Mouse (Mus musculus) limb, embryonic 15.5 days (tissue): ENCODE measurements at regions not wholly inside any gene's neighbourhood (a gene's known extent, or its start where the extent isn't known, plus 50 kb on each side); places are given as distances from the start of the nearest gene placed in this dataset.

ENCODE experiments used
- ATAC-seq: fragments of 200-750 bp; cut with Nextera tagmentation; 2 replicates; pipeline ENCODE4 v1.8.0; 2017; ENCODE audit warnings: low read depth, moderate TSS enrichment; ENCODE audit not compliant: insufficient number of reproducible peaks, low FRiP score, low TSS enrichment
- H3K27ac ChIP-seq: fragments of 300-500 bp; sonication (generic); 2 replicates; pipeline ENCODE4 v1.5.1; 2015; ENCODE audit warnings: moderate library complexity, mild to moderate bottlenecking, inconsistent platforms
- H3K27me3 ChIP-seq: fragments of 300-500 bp; sonication (generic); 2 replicates; pipeline ENCODE4 v1.6.1; 2015; ENCODE audit warnings: inconsistent platforms
- H3K36me3 ChIP-seq: fragments of 300-500 bp; sonication (generic); 2 replicates; pipeline ENCODE4 v1.6.1; 2015; ENCODE audit warnings: inconsistent platforms
- H3K4me1 ChIP-seq: fragments of 300-500 bp; sonication (generic); 2 replicates; pipeline ENCODE4 v1.6.1; 2015; ENCODE audit warnings: inconsistent platforms
- H3K4me2 ChIP-seq: fragments of 300-500 bp; sonication (generic); 2 replicates; pipeline ENCODE4 v1.6.1; 2015; ENCODE audit warnings: mild to moderate bottlenecking, inconsistent platforms
- H3K4me3 ChIP-seq: fragments of 300-500 bp; sonication (generic); 2 replicates; pipeline ENCODE4 v1.5.1; 2015; ENCODE audit warnings: mild to moderate bottlenecking, inconsistent platforms
- H3K9ac ChIP-seq: fragments of 300-500 bp; sonication (generic); 2 replicates; pipeline ENCODE4 v1.6.1; 2015; ENCODE audit warnings: inconsistent platforms
- H3K9me3 ChIP-seq: fragments of 300-500 bp; sonication (generic); 2 replicates; pipeline ENCODE4 v1.6.1; 2016; ENCODE audit warnings: inconsistent platforms
- WGBS: fragments of 180-500 bp; shearing (Covaris S2); methylation state at CpG from one replicate; pipeline ENCODE4 v1.1.7; 2015; 5-methylcytosine and 5-hydroxymethylcytosine counted together

GRCm38 (mm10) chr8:25439971-25440370 lies 615.8 kb upstream of the Adam5 start:
- 36% methylated on average over 12 of the region's 12 CpGs for WGBS
- H3K4me2 ChIP-seq: peak overlapping the region; percentile 45; the same call in 1 of the 2 replicates
- no peaks in the 10 kb centered on the region for H3K27me3 ChIP-seq
- no peak overlapping the region for H3K4me3 ChIP-seq
- ATAC-seq: no peak
- H3K4me1 ChIP-seq: peaks cover 31% of the 10 kb centered on the region
- no peak overlapping the region for H3K9ac ChIP-seq
- H3K27ac ChIP-seq: peak overlapping the region; percentile 91
- H3K9me3 ChIP-seq: no peaks in the 10 kb centered on the region
- no peaks in the 10 kb centered on the region for H3K36me3 ChIP-seq

GRCm38 (mm10) chr8:25438021-25438620 lies 614.0 kb upstream of the Adam5 start:
- Histone ChIP-seq H3K4me1 (peaks cover 31% of the 10 kb centered on the region), H3K4me3 (no peak overlapping the region), H3K27ac (no peak overlapping the region), H3K4me2 (no peak overlapping the region), H3K27me3 (no peaks in the 10 kb centered on the region), H3K9me3 (no peaks in the 10 kb centered on the region), H3K9ac (no peak overlapping the region), H3K36me3 (no peaks in the 10 kb centered on the region)
- ATAC-seq: no peak
- 71% methylated on average over 9 of the region's 9 CpGs for WGBS

- WGBS: 55% methylated on average over 4 of the region's 4 CpGs
- H3K27ac ChIP-seq: no peak overlapping the region
- no peaks in the 10 kb centered on the region for H3K27me3 ChIP-seq
- ATAC-seq: no peak
- no peaks in the 10 kb centered on the region for H3K9me3 ChIP-seq
- peaks cover 31% of the 10 kb centered on the region for H3K4me1 ChIP-seq
- H3K9ac ChIP-seq: no peak overlapping the region
- H3K36me3 ChIP-seq: no peaks in the 10 kb centered on the region
- H3K4me3 ChIP-seq: no peak overlapping the region
- no peak overlapping the region for H3K4me2 ChIP-seq
These were observed 613.0 kb upstream of the Adam5 start for GRCm38 (mm10) chr8:25437178-25437577.

GRCm38 (mm10) chr8:25430552-25430951 lies 606.4 kb upstream of the Adam5 start:
- H3K4me1 ChIP-seq: peaks cover 15% of the 10 kb centered on the region
- WGBS: 46% methylated on average over 5 of the region's 5 CpGs
- no peak for ATAC-seq

GRCm38 (mm10) chr8:25429846-25430482 lies 605.8 kb upstream of the Adam5 start:
- Histone ChIP-seq H3K9me3 (no peaks in the 10 kb centered on the region), H3K27ac (no peak overlapping the region), H3K36me3 (no peaks in the 10 kb centered on the region), H3K4me1 (peaks cover 15% of the 10 kb centered on the region), H3K4me2 (no peak overlapping the region), H3K9ac (no peak overlapping the region), H3K4me3 (no peak overlapping the region), H3K27me3 (no peaks in the 10 kb centered on the region)
- no peak for ATAC-seq
- WGBS: 56% methylated on average over 19 of the region's 19 CpGs

More at GRCm38 (mm10) chr8:25430552-25430951, 606.4 kb upstream of the Adam5 start:
- Histone ChIP-seq H3K27me3 (no peaks in the 10 kb centered on the region), H3K36me3 (no peaks in the 10 kb centered on the region), H3K9me3 (no peaks in the 10 kb centered on the region), H3K9ac (no peak overlapping the region), H3K4me2 (no peak overlapping the region), H3K27ac (no peak overlapping the region), H3K4me3 (no peak overlapping the region)

- no peak overlapping the region for H3K9ac ChIP-seq
- H3K4me1 ChIP-seq: peaks cover 15% of the 10 kb centered on the region
- H3K27ac ChIP-seq: no peak overlapping the region
- 73% methylated on average over 2 of the region's 2 CpGs for WGBS
- no peak overlapping the region for H3K4me3 ChIP-seq
- H3K4me2 ChIP-seq: no peak overlapping the region
- H3K9me3 ChIP-seq: no peaks in the 10 kb centered on the region
- no peaks in the 10 kb centered on the region for H3K36me3 ChIP-seq
- ATAC-seq: no peak
- no peaks in the 10 kb centered on the region for H3K27me3 ChIP-seq
These were observed 604.6 kb upstream of the Adam5 start for GRCm38 (mm10) chr8:25428761-25429160.

GRCm38 (mm10) chr8:25426207-25426606 lies 602.0 kb upstream of the Adam5 start:
- no peak overlapping the region for H3K4me3 ChIP-seq
- no peaks in the 10 kb centered on the region for H3K36me3 ChIP-seq
- no peaks in the 10 kb centered on the region for H3K27me3 ChIP-seq
- no peak overlapping the region for H3K4me2 ChIP-seq
- no peak overlapping the region for H3K9ac ChIP-seq
- no peak overlapping the region for H3K27ac ChIP-seq
- no peaks in the 10 kb centered on the region for H3K9me3 ChIP-seq
- WGBS: 45% methylated on average over 1 of the region's 1 CpGs
- no peak for ATAC-seq
- H3K4me1 ChIP-seq: peaks cover 15% of the 10 kb centered on the region

- no peak overlapping the region for H3K27ac ChIP-seq
- H3K9ac ChIP-seq: no peak overlapping the region
- ATAC-seq: no peak
- H3K27me3 ChIP-seq: no peaks in the 10 kb centered on the region
- H3K4me1 ChIP-seq: no peaks in the 10 kb centered on the region
- no peaks in the 10 kb centered on the region for H3K9me3 ChIP-seq
- no peaks in the 10 kb centered on the region for H3K36me3 ChIP-seq
- no peak overlapping the region for H3K4me2 ChIP-seq
- H3K4me3 ChIP-seq: no peak overlapping the region
- 90% methylated on average over 6 of the region's 6 CpGs for WGBS
These were observed 597.3 kb upstream of the Adam5 start for GRCm38 (mm10) chr8:25421478-25421877.

GRCm38 (mm10) chr8:25410536-25410935 lies 586.4 kb upstream of the Adam5 start:
- Histone ChIP-seq H3K27me3 (no peaks in the 10 kb centered on the region), H3K4me3 (no peak overlapping the region), H3K4me2 (no peak overlapping the region), H3K9me3 (no peaks in the 10 kb centered on the region), H3K4me1 (no peaks in the 10 kb centered on the region), H3K27ac (no peak overlapping the region), H3K36me3 (no peaks in the 10 kb centered on the region), H3K9ac (no peak overlapping the region)
- ATAC-seq: no peak
- 92% methylated on average over 5 of the region's 5 CpGs for WGBS

GRCm38 (mm10) chr8:25407862-25408261 lies 583.7 kb upstream of the Adam5 start:
- H3K36me3 ChIP-seq: no peaks in the 10 kb centered on the region
- no peak for ATAC-seq
- H3K27ac ChIP-seq: no peak overlapping the region
- no peaks in the 10 kb centered on the region for H3K4me1 ChIP-seq
- 94% methylated on average over 5 of the region's 5 CpGs for WGBS
- H3K4me2 ChIP-seq: no peak overlapping the region
- H3K4me3 ChIP-seq: no peak overlapping the region
- H3K9ac ChIP-seq: no peak overlapping the region
- H3K27me3 ChIP-seq: no peaks in the 10 kb centered on the region
- no peaks in the 10 kb centered on the region for H3K9me3 ChIP-seq

GRCm38 (mm10) chr8:25392766-25393166 lies 568.6 kb upstream of the Adam5 start:
- no peak overlapping the region for H3K9ac ChIP-seq
- no peak overlapping the region for H3K4me2 ChIP-seq
- H3K9me3 ChIP-seq: no peaks in the 10 kb centered on the region
- no peak for ATAC-seq
- no peak overlapping the region for H3K4me3 ChIP-seq
- WGBS: 28% methylated on average over 6 of the region's 6 CpGs
- H3K27ac ChIP-seq: no peak overlapping the region
- no peaks in the 10 kb centered on the region for H3K27me3 ChIP-seq
- H3K4me1 ChIP-seq: peaks cover 18% of the 10 kb centered on the region
- no peaks in the 10 kb centered on the region for H3K36me3 ChIP-seq

- H3K4me2 ChIP-seq: no peak overlapping the region
- 61% methylated on average over 9 of the region's 10 CpGs for WGBS
- H3K4me1 ChIP-seq: peaks cover 18% of the 10 kb centered on the region
- no peaks in the 10 kb centered on the region for H3K9me3 ChIP-seq
- no peak for ATAC-seq
- no peaks in the 10 kb centered on the region for H3K36me3 ChIP-seq
- H3K4me3 ChIP-seq: no peak overlapping the region
- H3K27ac ChIP-seq: 0 out of 2 replicates have a peak overlapping the region, but pooled peaks have one; percentile 17
- no peak overlapping the region for H3K9ac ChIP-seq
- H3K27me3 ChIP-seq: no peaks in the 10 kb centered on the region
These were observed 565.8 kb upstream of the Adam5 start for GRCm38 (mm10) chr8:25389947-25390346.
